Mouse (Mus musculus): ENCODE measurements around the gene Zbtb2. TPM values are rescaled to one million over a fixed set of nuclear protein-coding genes. Genes with fewer than 3 reads are reported as not detected.
"Not testable (repeated sequence)": the region's sequence is repeated elsewhere in the genome, so short reads cannot be mapped to it uniquely, and the experiment has no call there.

Gene Zbtb2
- 13.0 and 13.7 TPM in 2 replicates for polyA plus RNA-seq (2015; fragmentation: Nextera tagmentation; extraction: Ambion mirVana)

- Histone ChIP-seq H3K9me3 (replicated peaks; ENCODE audit: low read length) (no peaks in the 10 kb centered on the region), H3K4me1 (replicated peaks; ENCODE audit: insufficient read depth, low read length) (peaks cover 31% of the 10 kb centered on the region), H3K27ac (peak within 1 kb of the TSS; percentile 98), H3K27me3 (ENCODE audit: insufficient read depth, low read length) (no peaks in the 10 kb centered on the region), H3K4me3 (replicated peaks; ENCODE audit: low read depth, low read length) (peak within 1 kb of the TSS; percentile 98), H3K36me3 (ENCODE audit: insufficient read depth, low read length) (0 out of 2 replicates have a peak, but pooled peaks cover under 1% of the 10 kb centered on the region), H3K4me2 (ENCODE audit: low read length) (peak within 1 kb of the TSS; percentile 80), H3K9ac (ENCODE audit: low read depth, low read length) (peak within 1 kb of the TSS; percentile 100)
- under 1% methylated on average over 62 of the region's 87 CpGs for WGBS
- ATAC-seq (replicated peaks; ENCODE audit: low FRiP score, low read depth) (peak; percentile 8; the same call in 1 of the 2 replicates), DNase-seq (ENCODE audit: low spot score) (peak; percentile 53)
- no peak for TF ChIP-seq CTCF (IDR thresholded peaks at IDR 0.05; ENCODE audit: low read depth)
These were observed at the start of gene Zbtb2 for GRCm38 (mm10) chr10:4387701-4388383. Gene Zbtb2 (minus strand): TSS chr10:4388108.

GRCm38 (mm10) chr10:4435416-4435815 is 47.5 kb upstream of the Zbtb2 start:
- ATAC-seq (replicated peaks; ENCODE audit: low FRiP score, low read depth) (no peak), DNase-seq (ENCODE audit: low spot score) (no peak)
- Histone ChIP-seq H3K36me3 (ENCODE audit: insufficient read depth, low read length) (peaks cover 17% of the 10 kb centered on the region), H3K4me2 (ENCODE audit: low read length) (no peak overlapping the region), H3K9me3 (replicated peaks; ENCODE audit: low read length) (no peaks in the 10 kb centered on the region), H3K4me1 (replicated peaks; ENCODE audit: insufficient read depth, low read length) (no peaks in the 10 kb centered on the region), H3K9ac (ENCODE audit: low read depth, low read length) (no peak overlapping the region), H3K4me3 (replicated peaks; ENCODE audit: low read depth, low read length) (no peak overlapping the region), H3K27ac (no peak overlapping the region), H3K27me3 (ENCODE audit: insufficient read depth, low read length) (no peaks in the 10 kb centered on the region)
- no peak for TF ChIP-seq CTCF (IDR thresholded peaks at IDR 0.05; ENCODE audit: low read depth)
- 81% methylated on average over 3 of the region's 3 CpGs for WGBS

GRCm38 (mm10) chr10:4433871-4434270 is 46.0 kb upstream of the Zbtb2 start:
- H3K9me3 ChIP-seq (replicated peaks; ENCODE audit: low read length); ATAC-seq (replicated peaks; ENCODE audit: low FRiP score, low read depth); H3K27me3 ChIP-seq (ENCODE audit: insufficient read depth, low read length); H3K36me3 ChIP-seq (ENCODE audit: insufficient read depth, low read length); H3K4me3 ChIP-seq (replicated peaks; ENCODE audit: low read depth, low read length); DNase-seq (ENCODE audit: low spot score); H3K4me1 ChIP-seq (replicated peaks; ENCODE audit: insufficient read depth, low read length); H3K9ac ChIP-seq (ENCODE audit: low read depth, low read length): not testable (repeated sequence)
- peak overlapping the region; percentile 70; the same call in 1 of the 2 replicates for H3K4me2 ChIP-seq (ENCODE audit: low read length)
- H3K27ac ChIP-seq, result peak overlapping the region; percentile 93; the same call in 1 of the 2 replicates
- 88% methylated on average over 2 of the region's 2 CpGs for WGBS

GRCm38 (mm10) chr10:4432996-4433755 is 45.3 kb upstream of the Zbtb2 start:
- H3K27ac ChIP-seq, result peak overlapping the region; percentile 93
- peak overlapping the region; percentile 71 for H3K4me3 ChIP-seq (replicated peaks; ENCODE audit: low read depth, low read length)
- peak overlapping the region; percentile 74 for H3K9ac ChIP-seq (ENCODE audit: low read depth, low read length)
- 6% methylated on average over 19 of the region's 19 CpGs for WGBS
- H3K9me3 ChIP-seq (replicated peaks; ENCODE audit: low read length), result no peaks in the 10 kb centered on the region
- DNase-seq (ENCODE audit: low spot score), result peak; percentile 82
- H3K36me3 ChIP-seq (ENCODE audit: insufficient read depth, low read length), result 0 out of 2 replicates have a peak, but pooled peaks cover 2% of the 10 kb centered on the region
- no peak for ATAC-seq (replicated peaks; ENCODE audit: low FRiP score, low read depth)
- peak overlapping the region; percentile 70 for H3K4me2 ChIP-seq (ENCODE audit: low read length)
- TF ChIP-seq CTCF (IDR thresholded peaks at IDR 0.05; ENCODE audit: low read depth), result peak; percentile 53
- no peaks in the 10 kb centered on the region for H3K27me3 ChIP-seq (ENCODE audit: insufficient read depth, low read length)
- 0 out of 2 replicates have a peak, but pooled peaks cover 7% of the 10 kb centered on the region for H3K4me1 ChIP-seq (replicated peaks; ENCODE audit: insufficient read depth, low read length)

- H3K4me2 ChIP-seq (ENCODE audit: low read length), result peak within 1 kb of the TSS; percentile 70
- no peaks in the 10 kb centered on the region for H3K36me3 ChIP-seq (ENCODE audit: insufficient read depth, low read length)
- DNase-seq (ENCODE audit: low spot score), result peak; percentile 94
- TF ChIP-seq CTCF (IDR thresholded peaks at IDR 0.05; ENCODE audit: low read depth), result no peak
- peak within 1 kb of the TSS; percentile 74 for H3K9ac ChIP-seq (ENCODE audit: low read depth, low read length)
- peak; percentile 94 for ATAC-seq (replicated peaks; ENCODE audit: low FRiP score, low read depth)
- under 1% methylated on average over 73 of the region's 75 CpGs for WGBS
- H3K4me3 ChIP-seq (replicated peaks; ENCODE audit: low read depth, low read length), result peak within 1 kb of the TSS; percentile 71
- H3K4me1 ChIP-seq (replicated peaks; ENCODE audit: insufficient read depth, low read length), result 0 out of 2 replicates have a peak, but pooled peaks cover 7% of the 10 kb centered on the region
- peak within 1 kb of the TSS; percentile 93 for H3K27ac ChIP-seq
- H3K27me3 ChIP-seq (ENCODE audit: insufficient read depth, low read length), result no peaks in the 10 kb centered on the region
- H3K9me3 ChIP-seq (replicated peaks; ENCODE audit: low read length), result no peaks in the 10 kb centered on the region
These were observed 44.4 kb upstream of the Zbtb2 start, which contains the start of the genes Rmnd1 and Armt1 for GRCm38 (mm10) chr10:4432123-4432931. Gene Rmnd1 (minus strand): TSS chr10:4432388. Gene Armt1 (plus strand): TSS chr10:4432467.

All from kidney, postnatal 0 days (tissue).